Mouse (Mus musculus) right cerebral cortex, adult 18-20 months (tissue): ENCODE results near the gene Dag1.
"Not testable (repeated sequence)": the region's sequence is repeated elsewhere in the genome, so short reads cannot be mapped to it uniquely, and the experiment has no call there.

Source experiments
- DNase-seq: peaks from one replicate; pipeline ENCODE4 v3.0.0; 2022; ENCODE audit warnings: mixed read lengths

Dag1 gene

GRCm38 (mm10) chr9:108273485-108273884 is 9.7 kb upstream of the Dag1 start:
- DNase-seq: no peak

GRCm38 (mm10) chr9:108272691-108273090 is 8.9 kb upstream of the Dag1 start:
- DNase-seq: no peak

GRCm38 (mm10) chr9:108271941-108272340 is 8.2 kb upstream of the Dag1 start:
- DNase-seq: no peak

GRCm38 (mm10) chr9:108268701-108269100 is 4.9 kb upstream of the Dag1 start:
- DNase-seq: not testable (repeated sequence)

GRCm38 (mm10) chr9:108267691-108268090 is 3.9 kb upstream of the Dag1 start:
- no peak for DNase-seq

- DNase-seq: no peak
Measured at GRCm38 (mm10) chr9:108266261-108266935, 2.6 kb upstream of the Dag1 start.

- no peak for DNase-seq
Measured at GRCm38 (mm10) chr9:108264191-108264921, 598 bp upstream of the Dag1 start.

GRCm38 (mm10) chr9:108263131-108263681 is 552 bp downstream of the Dag1 start:
- peak; percentile 50 for DNase-seq

GRCm38 (mm10) chr9:108262494-108263049 is 1.2 kb downstream of the Dag1 start:
- DNase-seq: no peak

- DNase-seq: no peak
Measured at GRCm38 (mm10) chr9:108261865-108262264, 1.9 kb downstream of the Dag1 start.

- DNase-seq: no peak
Measured at GRCm38 (mm10) chr9:108260526-108260925, 3.2 kb downstream of the Dag1 start.

- DNase-seq: no peak
Measured at GRCm38 (mm10) chr9:108252766-108253165, 11.0 kb downstream of the Dag1 start.

GRCm38 (mm10) chr9:108251877-108252276 is 11.9 kb downstream of the Dag1 start:
- no peak for DNase-seq

GRCm38 (mm10) chr9:108248957-108249356 is 14.8 kb downstream of the Dag1 start:
- DNase-seq: no peak

- DNase-seq: no peak
Measured at GRCm38 (mm10) chr9:108244984-108245383, 18.8 kb downstream of the Dag1 start.

- DNase-seq: no peak
Measured at GRCm38 (mm10) chr9:108244540-108244939, 19.2 kb downstream of the Dag1 start.

- DNase-seq: no peak
Measured at GRCm38 (mm10) chr9:108239951-108240350, 23.8 kb downstream of the Dag1 start.

- no peak for DNase-seq
Measured at GRCm38 (mm10) chr9:108238831-108239230, 24.9 kb downstream of the Dag1 start.

GRCm38 (mm10) chr9:108238402-108238801 is 25.4 kb downstream of the Dag1 start:
- DNase-seq: no peak

- DNase-seq: no peak
Measured at GRCm38 (mm10) chr9:108234682-108235081, 29.1 kb downstream of the Dag1 start.

GRCm38 (mm10) chr9:108232908-108233307 is 30.9 kb downstream of the Dag1 start:
- DNase-seq: no peak

GRCm38 (mm10) chr9:108227911-108228649 is 35.7 kb downstream of the Dag1 start:
- no peak for DNase-seq

- DNase-seq: no peak
Measured at GRCm38 (mm10) chr9:108225166-108225565, 38.6 kb downstream of the Dag1 start.
